Mouse (Mus musculus) limb, embryonic 13.5 days (tissue): ENCODE measurements around the gene Enox1. TPM values are rescaled to one million over a fixed set of nuclear protein-coding genes. Genes with fewer than 3 reads are reported as not detected.

Experiments
- ATAC-seq: fragments of 200-750 bp; cut with Nextera tagmentation; 2 replicates; pipeline ENCODE4 v1.8.0; 2017; ENCODE audit warnings: low read depth, moderate number of reproducible peaks, moderate TSS enrichment; ENCODE audit not compliant: low FRiP score
- H3K27ac ChIP-seq: fragments of 300-500 bp; sonication (generic); 2 replicates; pipeline ENCODE4 v1.5.1; 2015; ENCODE audit warnings: inconsistent platforms, mild to moderate bottlenecking, moderate library complexity
- H3K27me3 ChIP-seq: fragments of 300-500 bp; sonication (generic); 2 replicates; pipeline ENCODE4 v1.6.1; 2015; ENCODE audit warnings: mild to moderate bottlenecking, inconsistent platforms
- H3K36me3 ChIP-seq: fragments of 300-500 bp; sonication (generic); 2 replicates; pipeline ENCODE4 v1.6.1; 2015; ENCODE audit warnings: inconsistent platforms, mild to moderate bottlenecking, moderate library complexity
- H3K4me1 ChIP-seq: fragments of 300-500 bp; sonication (generic); 2 replicates; pipeline ENCODE4 v1.6.1; 2015; ENCODE audit warnings: inconsistent platforms
- H3K4me2 ChIP-seq: fragments of 300-500 bp; sonication (generic); replicated peaks from 2 replicates; pipeline ENCODE4 v1.6.1; 2015; ENCODE audit warnings: inconsistent platforms, mild to moderate bottlenecking, moderate library complexity
- H3K4me3 ChIP-seq: fragments of 300-500 bp; sonication (generic); 2 replicates; pipeline ENCODE4 v1.5.1; 2015; ENCODE audit warnings: moderate library complexity, mild to moderate bottlenecking, inconsistent platforms
- H3K9ac ChIP-seq: fragments of 300-500 bp; sonication (generic); 2 replicates; pipeline ENCODE4 v1.6.1; 2015; ENCODE audit warnings: mild to moderate bottlenecking, inconsistent platforms
- H3K9me3 ChIP-seq: fragments of 300-500 bp; sonication (generic); 2 replicates; pipeline ENCODE4 v1.6.1; 2016; ENCODE audit warnings: inconsistent platforms
- WGBS: fragments of 180-500 bp; shearing (Covaris S2); methylation state at CpG from one replicate; pipeline ENCODE4 v1.1.7; 2015; 5-methylcytosine and 5-hydroxymethylcytosine counted together
- polyA plus RNA-seq: library from polyadenylated mRNA; unstranded; fragments of >200 nt; fragmentation: Nextera tagmentation; extraction: Ambion mirVana; gene quantifications from 2 replicates; pipeline ENCODE4 v1.2.1, GENCODE M21; 2015

Enox1 gene
- polyA plus RNA-seq, 1 experiment from 2014 or later, result 18.9 TPM

DNA sequence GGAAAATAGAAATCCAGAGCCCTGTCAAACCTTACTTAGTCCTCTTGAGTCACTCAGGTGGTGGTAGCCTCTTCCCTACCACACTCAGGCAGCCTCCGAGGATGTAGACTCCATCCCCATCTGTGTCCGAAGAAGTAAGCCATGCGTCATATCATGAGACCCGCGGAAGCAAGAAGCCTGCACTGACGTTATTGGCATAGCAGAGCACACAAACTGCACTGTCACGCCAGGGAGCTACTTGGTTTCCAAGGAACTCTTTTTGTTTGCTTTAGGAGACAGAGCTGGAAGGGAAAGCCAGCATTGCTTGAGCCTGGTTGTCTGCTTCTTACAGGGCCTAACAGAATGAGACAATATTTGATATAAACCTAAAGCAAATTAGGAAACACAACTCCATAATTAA, 284.2 kb downstream of the Enox1 start:
- H3K27ac ChIP-seq, result no peak overlapping the region
- no peak overlapping the region for H3K9ac ChIP-seq
- no peak overlapping the region for H3K4me2 ChIP-seq
- no peaks in the 10 kb centered on the region for H3K4me1 ChIP-seq
- no peaks in the 10 kb centered on the region for H3K36me3 ChIP-seq
- no peaks in the 10 kb centered on the region for H3K27me3 ChIP-seq
- no peaks in the 10 kb centered on the region for H3K9me3 ChIP-seq
- H3K4me3 ChIP-seq, result no peak overlapping the region
- ATAC-seq, result no peak
- WGBS, result 89% methylated on average over 7 of the region's 7 CpGs

DNA sequence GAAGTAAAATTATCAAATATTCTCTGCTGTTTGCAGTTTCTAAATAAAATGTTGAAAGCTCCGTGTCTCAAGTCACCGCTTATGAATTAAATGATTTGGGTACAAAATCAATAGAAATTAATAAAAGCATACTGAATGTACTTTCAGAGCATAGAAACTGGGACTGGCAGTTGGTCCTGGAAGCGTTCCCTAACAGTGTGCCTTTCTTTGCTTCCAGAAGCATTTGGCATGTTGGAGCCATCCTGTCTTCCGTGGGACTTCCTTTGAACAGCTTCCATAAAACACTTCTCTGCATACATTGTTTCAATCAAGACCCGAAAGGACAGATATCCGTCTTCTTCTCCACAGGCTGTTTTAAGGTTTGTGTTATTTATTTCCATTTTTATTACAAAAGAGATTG, 285.0 kb downstream of the Enox1 start:
- no peak for ATAC-seq
- Histone ChIP-seq H3K27me3 (no peaks in the 10 kb centered on the region), H3K36me3 (no peaks in the 10 kb centered on the region), H3K4me2 (no peak overlapping the region), H3K27ac (no peak overlapping the region), H3K9ac (no peak overlapping the region), H3K4me1 (no peaks in the 10 kb centered on the region), H3K9me3 (no peaks in the 10 kb centered on the region), H3K4me3 (no peak overlapping the region)
- 87% methylated on average over 6 of the region's 6 CpGs for WGBS

DNA sequence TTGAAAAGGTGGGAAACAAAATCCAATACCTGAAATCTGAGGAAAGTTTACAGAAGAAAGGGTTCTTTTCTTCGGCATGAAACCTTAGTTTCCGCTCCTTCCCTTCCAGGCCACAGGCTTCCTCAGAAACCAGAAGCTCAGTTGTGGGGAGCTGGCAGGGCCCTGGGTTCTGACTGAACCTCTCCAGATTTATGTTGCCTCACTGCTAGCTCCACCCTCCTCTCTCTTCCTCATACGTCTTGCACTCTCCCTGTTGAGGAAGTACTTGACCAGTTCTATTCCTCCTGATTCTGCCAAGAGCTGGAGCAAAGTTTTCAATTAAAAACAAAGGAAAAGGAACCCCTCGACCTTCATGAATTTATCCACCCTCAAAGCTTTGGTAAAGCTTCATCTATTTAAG, 291.4 kb downstream of the Enox1 start:
- no peak for ATAC-seq
- no peak overlapping the region for H3K4me3 ChIP-seq
- WGBS, result 70% methylated on average over 4 of the region's 4 CpGs
- H3K36me3 ChIP-seq, result no peaks in the 10 kb centered on the region
- H3K9ac ChIP-seq, result no peak overlapping the region
- no peaks in the 10 kb centered on the region for H3K9me3 ChIP-seq
- H3K4me2 ChIP-seq, result no peak overlapping the region
- H3K27me3 ChIP-seq, result no peaks in the 10 kb centered on the region
- no peaks in the 10 kb centered on the region for H3K4me1 ChIP-seq
- no peak overlapping the region for H3K27ac ChIP-seq

DNA sequence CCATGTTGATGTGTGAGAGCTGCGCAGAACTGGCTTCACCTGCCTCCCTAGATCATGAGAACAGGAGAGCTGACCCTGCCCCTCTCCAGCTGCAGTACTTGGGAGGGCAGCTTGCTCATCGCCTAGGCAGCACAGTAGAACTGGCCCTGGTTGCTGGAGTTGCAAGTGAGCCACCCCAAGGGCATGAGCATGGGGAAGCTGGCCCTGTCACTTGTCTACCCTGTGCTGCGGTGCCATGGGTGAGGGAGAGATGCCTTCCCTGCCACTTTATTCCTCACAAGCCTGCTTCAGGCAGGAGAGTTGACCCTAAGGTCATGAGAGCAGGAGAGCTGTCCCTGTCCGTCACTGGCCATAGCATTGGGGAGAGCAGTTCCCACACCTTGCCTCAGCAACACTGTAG, 295.4 kb downstream of the Enox1 start:
- Histone ChIP-seq H3K27me3 (no peaks in the 10 kb centered on the region), H3K9ac (no peak overlapping the region), H3K27ac (no peak overlapping the region), H3K4me1 (peaks cover 10% of the 10 kb centered on the region), H3K9me3 (no peaks in the 10 kb centered on the region), H3K4me3 (no peak overlapping the region), H3K4me2 (no peak overlapping the region), H3K36me3 (no peaks in the 10 kb centered on the region)
- WGBS, result 79% methylated on average over 4 of the region's 4 CpGs
- ATAC-seq, result no peak

DNA sequence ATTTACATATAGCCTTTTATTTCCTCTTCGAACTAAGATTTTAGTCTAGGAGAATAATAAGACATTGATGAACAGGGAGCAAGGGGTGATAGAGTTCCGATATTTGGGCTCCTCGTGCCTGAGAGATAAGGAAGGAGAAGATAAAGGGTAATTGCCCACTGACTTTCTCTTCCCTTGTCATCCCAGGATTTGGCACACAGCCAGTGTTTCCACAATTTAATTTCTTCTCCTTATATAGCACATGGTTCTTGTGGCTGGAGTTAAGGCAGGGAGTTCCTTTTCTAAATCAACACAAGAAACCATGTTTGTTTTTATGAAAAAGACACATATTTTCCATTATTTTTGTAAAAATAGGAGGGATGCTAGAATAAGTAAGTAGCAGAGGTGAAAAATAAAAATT, 299.5 kb downstream of the Enox1 start:
- Histone ChIP-seq H3K27me3 (no peaks in the 10 kb centered on the region), H3K4me1 (peaks cover 24% of the 10 kb centered on the region), H3K9me3 (no peaks in the 10 kb centered on the region), H3K36me3 (no peaks in the 10 kb centered on the region), H3K4me3 (no peak overlapping the region), H3K9ac (no peak overlapping the region), H3K4me2 (no peak overlapping the region), H3K27ac (no peak overlapping the region)
- ATAC-seq, result no peak
- WGBS, result 80% methylated on average over 3 of the region's 3 CpGs

DNA sequence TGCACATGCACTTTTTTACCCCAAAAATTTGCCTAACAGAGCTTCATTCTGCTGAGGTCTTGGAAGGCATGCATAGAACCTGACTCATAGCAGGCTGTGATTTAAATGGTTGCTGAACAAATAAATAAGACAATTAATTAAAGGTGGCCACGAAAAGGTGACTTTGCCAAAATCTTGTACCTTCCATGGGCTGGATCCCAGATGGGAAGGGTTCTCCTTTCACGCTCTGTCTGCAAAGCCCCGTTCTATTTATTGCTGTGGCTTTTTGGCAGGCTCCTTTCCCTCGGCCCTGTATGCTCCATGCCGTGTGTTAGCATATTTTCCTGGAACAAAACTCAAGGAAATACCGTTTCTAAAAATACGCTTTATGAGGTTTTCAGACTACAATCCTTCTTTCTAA, 300.3 kb downstream of the Enox1 start:
- no peaks in the 10 kb centered on the region for H3K27me3 ChIP-seq
- no peak overlapping the region for H3K9ac ChIP-seq
- 21% methylated on average over 7 of the region's 7 CpGs for WGBS
- no peaks in the 10 kb centered on the region for H3K36me3 ChIP-seq
- no peaks in the 10 kb centered on the region for H3K9me3 ChIP-seq
- H3K4me2 ChIP-seq, result peak overlapping the region; percentile 30
- H3K4me1 ChIP-seq, result peaks cover 24% of the 10 kb centered on the region
- peak; percentile 90 for ATAC-seq
- H3K27ac ChIP-seq, result peak overlapping the region; percentile 49; the same call in 1 of the 2 replicates
- H3K4me3 ChIP-seq, result no peak overlapping the region

DNA sequence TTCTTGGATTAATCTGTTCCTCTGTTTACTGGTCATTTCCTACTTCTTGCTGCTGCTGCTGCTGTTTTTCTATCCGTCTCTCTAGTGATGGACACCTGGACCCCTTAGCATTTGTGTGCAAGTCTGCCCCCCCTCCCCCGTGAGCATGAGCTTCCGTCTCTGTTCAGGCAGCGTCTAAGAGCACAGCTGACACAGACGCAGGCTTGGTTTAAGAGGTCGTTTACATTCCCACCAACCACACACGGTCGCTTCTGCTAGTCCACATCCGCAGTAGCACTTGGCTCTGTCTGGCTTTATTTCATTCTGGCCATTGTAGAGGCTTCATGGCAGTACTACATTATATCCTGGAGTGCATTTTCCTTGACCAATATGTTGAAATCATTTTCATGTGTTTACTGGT, 301.7 kb downstream of the Enox1 start:
- H3K4me2 ChIP-seq, result 0 out of 2 replicates have a peak overlapping the region, but pooled peaks have one; percentile 1
- no peaks in the 10 kb centered on the region for H3K36me3 ChIP-seq
- no peaks in the 10 kb centered on the region for H3K9me3 ChIP-seq
- H3K9ac ChIP-seq, result no peak overlapping the region
- no peaks in the 10 kb centered on the region for H3K27me3 ChIP-seq
- H3K4me1 ChIP-seq, result peaks cover 24% of the 10 kb centered on the region
- no peak overlapping the region for H3K4me3 ChIP-seq
- WGBS, result 10% methylated on average over 9 of the region's 9 CpGs
- H3K27ac ChIP-seq, result no peak overlapping the region
- no peak for ATAC-seq

DNA sequence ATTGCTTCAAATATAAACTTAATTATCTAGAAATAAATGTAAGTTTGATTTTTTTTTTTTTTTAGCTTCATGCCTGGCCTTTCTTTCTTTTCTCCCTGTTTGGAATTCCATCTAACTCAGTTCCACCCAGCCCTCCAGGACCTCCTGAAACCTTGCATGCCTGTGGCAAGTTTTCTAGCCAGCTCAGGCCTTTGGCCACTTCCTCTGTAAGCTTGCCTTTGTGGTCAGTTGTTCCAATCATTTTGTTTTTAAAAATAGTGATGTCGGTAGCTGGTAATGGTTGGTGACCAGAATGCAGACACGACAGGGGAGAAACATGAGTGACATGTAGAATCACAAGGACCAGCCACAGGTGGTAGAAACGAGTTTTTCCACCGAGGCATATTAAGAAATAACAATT, 307.4 kb downstream of the Enox1 start:
- Histone ChIP-seq H3K4me1 (no peaks in the 10 kb centered on the region), H3K27me3 (no peaks in the 10 kb centered on the region), H3K4me3 (no peak overlapping the region), H3K4me2 (no peak overlapping the region), H3K9ac (no peak overlapping the region), H3K27ac (no peak overlapping the region), H3K9me3 (no peaks in the 10 kb centered on the region), H3K36me3 (no peaks in the 10 kb centered on the region)
- WGBS, result 79% methylated on average over 4 of the region's 4 CpGs
- no peak for ATAC-seq

DNA sequence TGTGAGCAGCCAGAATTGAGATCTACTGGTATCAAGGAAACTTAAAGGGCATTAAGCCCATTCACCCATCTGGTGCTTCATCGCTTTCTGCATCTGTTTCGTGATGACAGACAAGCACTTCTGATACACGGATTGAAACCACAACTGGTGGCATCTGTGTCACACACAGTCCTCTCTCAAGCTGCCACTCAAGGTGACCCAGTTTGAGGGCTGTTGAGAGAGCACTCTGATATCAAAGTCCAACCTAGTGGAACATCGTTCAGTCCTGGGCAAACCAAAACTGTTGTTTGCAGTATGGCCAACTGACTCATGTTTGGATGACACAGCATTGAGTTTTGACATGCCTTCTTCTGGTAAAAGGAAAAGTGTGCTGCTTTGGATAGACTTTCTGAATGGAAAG, 308.2 kb downstream of the Enox1 start:
- Histone ChIP-seq H3K36me3 (no peaks in the 10 kb centered on the region), H3K4me3 (no peak overlapping the region), H3K9ac (no peak overlapping the region), H3K27ac (no peak overlapping the region), H3K4me2 (no peak overlapping the region), H3K9me3 (no peaks in the 10 kb centered on the region), H3K4me1 (no peaks in the 10 kb centered on the region), H3K27me3 (no peaks in the 10 kb centered on the region)
- WGBS, result 89% methylated on average over 4 of the region's 4 CpGs
- ATAC-seq, result no peak

DNA sequence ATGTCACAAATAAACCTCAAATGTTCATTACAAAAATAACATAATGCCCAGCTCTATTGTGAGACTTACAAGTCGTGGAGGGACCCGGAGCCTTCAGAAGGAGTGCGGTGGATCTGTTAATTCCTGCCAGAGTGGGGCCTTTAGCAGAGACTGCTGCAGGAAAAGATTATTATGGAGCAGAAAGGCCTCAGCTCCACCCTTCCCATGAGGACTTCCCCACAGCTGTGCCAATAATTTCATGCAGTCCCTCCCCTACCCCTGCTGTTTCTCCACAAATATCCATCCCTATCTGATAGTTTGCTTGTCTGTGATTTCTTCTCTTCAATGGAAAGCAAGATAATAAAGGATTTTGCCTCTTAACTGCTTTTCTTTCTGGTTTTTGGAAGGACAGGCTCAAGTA, 314.0 kb downstream of the Enox1 start:
- Histone ChIP-seq H3K4me2 (no peak overlapping the region), H3K4me1 (no peaks in the 10 kb centered on the region), H3K36me3 (no peaks in the 10 kb centered on the region), H3K9me3 (no peaks in the 10 kb centered on the region), H3K4me3 (no peak overlapping the region), H3K27ac (no peak overlapping the region), H3K27me3 (no peaks in the 10 kb centered on the region), H3K9ac (no peak overlapping the region)
- whole genome bisulfite sequencing, result 66% methylated on average over 3 of the region's 3 CpGs
- no peak for ATAC-seq

DNA sequence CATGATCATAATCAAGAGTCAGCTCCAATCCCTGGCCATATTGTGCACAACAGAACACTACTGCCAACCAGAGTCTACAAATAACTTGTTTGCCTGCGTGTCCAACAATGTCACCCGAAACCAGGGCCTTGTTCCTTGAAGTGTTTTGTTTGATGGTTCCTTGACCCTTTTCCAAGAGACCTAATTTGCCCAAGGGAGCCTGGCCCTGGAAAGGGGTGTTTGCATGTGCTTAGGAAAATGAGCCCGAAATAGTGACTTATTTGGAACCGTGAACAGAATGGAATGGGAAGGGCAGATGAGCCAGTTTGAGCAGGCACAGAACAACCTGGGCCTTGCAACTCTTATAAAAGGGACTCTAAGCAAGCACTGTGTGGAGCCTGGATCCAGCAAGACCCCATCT, 316.9 kb downstream of the Enox1 start:
- WGBS, result 72% methylated on average over 4 of the region's 4 CpGs
- Histone ChIP-seq H3K9ac (no peak overlapping the region), H3K27ac (no peak overlapping the region), H3K4me1 (no peaks in the 10 kb centered on the region), H3K36me3 (no peaks in the 10 kb centered on the region), H3K27me3 (no peaks in the 10 kb centered on the region), H3K9me3 (no peaks in the 10 kb centered on the region), H3K4me3 (no peak overlapping the region), H3K4me2 (no peak overlapping the region)
- ATAC-seq, result no peak

DNA sequence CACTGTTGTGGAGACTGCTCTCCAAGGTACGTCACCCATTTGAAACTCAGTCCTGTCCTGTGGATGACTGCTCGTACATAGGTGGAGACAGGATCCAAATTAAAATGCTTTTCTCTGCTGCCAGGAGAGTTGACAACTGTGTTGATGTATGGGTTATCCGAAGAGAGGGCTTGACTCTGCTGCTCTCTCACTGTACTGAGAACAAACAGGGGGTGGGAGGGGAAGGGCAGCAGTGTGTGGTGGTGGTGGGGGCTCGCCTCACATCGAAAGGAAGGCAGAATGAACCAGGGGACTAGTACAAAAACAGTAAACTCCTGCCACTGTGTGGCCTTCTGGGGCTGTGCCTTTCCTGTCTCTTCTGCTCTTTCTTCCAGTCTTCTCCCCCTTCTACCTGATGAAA, 317.5 kb downstream of the Enox1 start:
- no peak overlapping the region for H3K27ac ChIP-seq
- H3K9ac ChIP-seq, result no peak overlapping the region
- H3K4me2 ChIP-seq, result no peak overlapping the region
- H3K9me3 ChIP-seq, result no peaks in the 10 kb centered on the region
- H3K4me1 ChIP-seq, result no peaks in the 10 kb centered on the region
- H3K36me3 ChIP-seq, result no peaks in the 10 kb centered on the region
- ATAC-seq, result no peak
- 52% methylated on average over 5 of the region's 5 CpGs for WGBS
- H3K4me3 ChIP-seq, result no peak overlapping the region
- H3K27me3 ChIP-seq, result no peaks in the 10 kb centered on the region

DNA sequence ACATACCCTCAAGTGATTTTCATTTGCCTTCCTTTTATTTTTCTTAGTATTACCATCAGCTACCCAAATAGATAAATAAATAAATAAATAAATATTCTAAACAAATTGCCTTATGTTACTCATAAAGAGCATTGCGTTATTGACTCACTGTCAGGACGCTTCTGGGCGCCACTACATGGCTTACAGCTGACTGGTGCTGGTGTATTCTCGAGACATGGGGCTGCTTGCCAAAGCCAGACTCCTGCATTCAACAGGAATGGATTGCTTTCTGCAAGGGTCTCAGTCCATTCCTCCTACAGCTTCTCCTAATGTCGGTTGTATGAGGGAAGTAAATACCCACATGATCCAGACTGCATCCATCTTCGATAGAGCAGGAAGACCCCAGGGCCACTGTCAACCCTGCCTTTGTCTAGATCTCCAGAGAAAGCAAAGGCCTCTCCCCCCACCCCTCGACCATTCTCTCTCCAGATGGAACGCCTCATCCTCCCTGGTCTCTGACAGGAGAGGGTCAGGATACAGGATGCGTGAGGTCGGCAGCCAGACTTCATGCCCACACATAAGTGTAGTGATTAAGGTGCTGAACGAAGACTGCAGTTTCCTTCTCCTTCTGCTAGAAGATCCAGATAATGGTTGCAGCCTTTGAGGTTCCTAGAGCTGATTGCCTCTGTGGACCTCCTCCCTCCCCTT, 318.7 kb downstream of the Enox1 start:
- Histone ChIP-seq H3K4me3 (no peak overlapping the region), H3K9me3 (no peaks in the 10 kb centered on the region), H3K36me3 (no peaks in the 10 kb centered on the region), H3K27me3 (no peaks in the 10 kb centered on the region), H3K9ac (no peak overlapping the region), H3K4me1 (no peaks in the 10 kb centered on the region), H3K27ac (no peak overlapping the region), H3K4me2 (no peak overlapping the region)
- ATAC-seq, result no peak
- WGBS, result 77% methylated on average over 11 of the region's 11 CpGs
